Mouse (Mus musculus): Measurements from ENCODE around the gene Spcs1. TPM values are rescaled to one million over a fixed set of nuclear protein-coding genes. Genes with fewer than 3 reads are reported as not detected.
A peak's percentile ranks its signal among the peaks of the same experiment; 100 is the strongest.

Gene Spcs1
- polyA plus RNA-seq, 1 experiment from 2014 or later, result 323 TPM

- H3K9me3 ChIP-seq, result no peaks in the 10 kb centered on the region
- H3K9ac ChIP-seq, result no peak overlapping the region
- peaks cover 34% of the 10 kb centered on the region for H3K36me3 ChIP-seq
- 85% methylated on average over 5 of the region's 5 CpGs for WGBS
- H3K4me3 ChIP-seq, result no peak overlapping the region
- peaks cover 14% of the 10 kb centered on the region for H3K4me1 ChIP-seq (replicated peaks)
- H3K27me3 ChIP-seq, result no peaks in the 10 kb centered on the region
- no peak overlapping the region for H3K27ac ChIP-seq (replicated peaks)
- H3K4me2 ChIP-seq, result no peak overlapping the region
- no peak for ATAC-seq (ENCODE audit: low FRiP score, low read depth)
Measured at GRCm38 (mm10) chr14:31006779-31007178, 5.3 kb upstream of the Spcs1 start.

DNA sequence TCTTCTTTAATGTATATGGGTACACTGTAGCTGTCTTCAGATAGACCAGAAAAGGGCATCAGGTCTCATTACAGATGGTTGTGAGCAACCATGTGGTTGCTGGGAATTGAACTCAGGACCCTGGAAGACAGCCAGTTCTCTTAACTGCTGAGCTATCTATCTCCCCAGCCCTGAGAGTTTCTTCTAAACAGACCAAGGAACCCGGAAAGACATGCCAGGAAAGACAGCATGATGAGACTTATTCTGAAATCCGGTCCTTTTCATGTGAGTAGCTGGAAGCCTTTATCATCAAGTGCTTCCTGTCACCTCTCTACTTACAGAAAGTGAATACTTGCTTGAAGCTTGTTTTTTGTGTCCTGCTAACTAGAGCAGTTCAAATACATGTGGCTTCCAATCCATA lies 3.1 kb upstream of the Spcs1 start:
- no peak overlapping the region for H3K4me3 ChIP-seq
- H3K4me2 ChIP-seq, result no peak overlapping the region
- H3K9me3 ChIP-seq, result no peaks in the 10 kb centered on the region
- ATAC-seq (ENCODE audit: low FRiP score, low read depth), result no peak
- no peaks in the 10 kb centered on the region for H3K27me3 ChIP-seq
- H3K27ac ChIP-seq (replicated peaks), result no peak overlapping the region
- H3K9ac ChIP-seq, result no peak overlapping the region
- 90% methylated on average over 2 of the region's 2 CpGs for WGBS
- peaks cover 13% of the 10 kb centered on the region for H3K36me3 ChIP-seq
- H3K4me1 ChIP-seq (replicated peaks), result peaks cover 25% of the 10 kb centered on the region

DNA sequence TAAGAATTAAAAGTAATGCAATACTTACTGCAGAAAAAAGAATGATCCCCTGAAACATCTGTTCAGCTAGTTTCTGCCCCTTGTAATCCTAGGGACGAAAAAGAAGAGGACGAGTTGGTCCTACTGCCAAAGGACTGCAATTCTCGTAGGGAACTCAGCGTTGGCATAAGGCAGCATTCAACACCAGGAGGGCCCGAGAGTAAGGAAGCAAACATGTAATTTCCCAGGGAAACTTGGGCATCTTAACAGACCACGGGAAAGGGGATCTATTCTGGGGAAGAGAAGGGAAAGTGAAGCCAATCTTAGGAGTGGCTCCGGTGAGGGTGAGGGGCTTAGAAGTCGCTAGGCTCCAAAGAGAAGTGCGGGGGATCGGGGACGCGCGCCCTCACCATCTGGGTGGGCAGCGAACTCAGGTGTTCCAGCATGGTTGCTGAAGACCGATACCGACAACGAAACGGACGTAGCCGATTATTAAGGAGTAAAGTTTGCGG lies 611 bp downstream of the Spcs1 start:
- peak overlapping the region; percentile 97 for H3K27ac ChIP-seq (replicated peaks)
- H3K4me3 ChIP-seq, result peak overlapping the region; percentile 99
- H3K4me1 ChIP-seq (replicated peaks), result peaks cover 25% of the 10 kb centered on the region
- ATAC-seq (ENCODE audit: low FRiP score, low read depth), result peak; percentile 53
- peak overlapping the region; percentile 98 for H3K9ac ChIP-seq
- peak overlapping the region; percentile 88 for H3K4me2 ChIP-seq
- H3K27me3 ChIP-seq, result no peaks in the 10 kb centered on the region
- H3K9me3 ChIP-seq, result no peaks in the 10 kb centered on the region
- no peaks in the 10 kb centered on the region for H3K36me3 ChIP-seq
- under 1% methylated on average over 21 of the region's 21 CpGs for WGBS

GRCm38 (mm10) chr14:31000356-31000755 lies 1.1 kb downstream of the Spcs1 start:
- Histone ChIP-seq H3K4me2 (peak overlapping the region; percentile 88), H3K9me3 (no peaks in the 10 kb centered on the region), H3K36me3 (no peaks in the 10 kb centered on the region), H3K4me1 (replicated peaks) (peaks cover 25% of the 10 kb centered on the region), H3K9ac (peak overlapping the region; percentile 98), H3K27me3 (no peaks in the 10 kb centered on the region), H3K4me3 (peak overlapping the region; percentile 99), H3K27ac (replicated peaks) (no peak overlapping the region)
- no peak for ATAC-seq (ENCODE audit: low FRiP score, low read depth)
- 66% methylated on average over 10 of the region's 10 CpGs for WGBS

- no peak for ATAC-seq (ENCODE audit: low FRiP score, low read depth)
- H3K36me3 ChIP-seq, result peaks cover 4% of the 10 kb centered on the region; the same call in 1 of the 2 replicates
- H3K27me3 ChIP-seq, result no peaks in the 10 kb centered on the region
- H3K4me3 ChIP-seq, result no peak overlapping the region
- H3K9me3 ChIP-seq, result no peaks in the 10 kb centered on the region
- no peak overlapping the region for H3K27ac ChIP-seq (replicated peaks)
- H3K9ac ChIP-seq, result no peak overlapping the region
- H3K4me2 ChIP-seq, result no peak overlapping the region
- H3K4me1 ChIP-seq (replicated peaks), result peaks cover 11% of the 10 kb centered on the region
Measured at GRCm38 (mm10) chr14:30996417-30996816, 5.1 kb downstream of the Spcs1 start.

- Histone ChIP-seq H3K9me3 (no peaks in the 10 kb centered on the region), H3K9ac (no peak overlapping the region), H3K27me3 (no peaks in the 10 kb centered on the region), H3K4me2 (no peak overlapping the region), H3K27ac (replicated peaks) (no peak overlapping the region), H3K36me3 (peaks cover 49% of the 10 kb centered on the region), H3K4me3 (no peak overlapping the region), H3K4me1 (replicated peaks) (no peaks in the 10 kb centered on the region)
- WGBS, result 82% methylated on average over 3 of the region's 3 CpGs
- ATAC-seq (ENCODE audit: low FRiP score, low read depth), result no peak
Measured at GRCm38 (mm10) chr14:30976222-30976621, 25.2 kb downstream of the Spcs1 start.

DNA sequence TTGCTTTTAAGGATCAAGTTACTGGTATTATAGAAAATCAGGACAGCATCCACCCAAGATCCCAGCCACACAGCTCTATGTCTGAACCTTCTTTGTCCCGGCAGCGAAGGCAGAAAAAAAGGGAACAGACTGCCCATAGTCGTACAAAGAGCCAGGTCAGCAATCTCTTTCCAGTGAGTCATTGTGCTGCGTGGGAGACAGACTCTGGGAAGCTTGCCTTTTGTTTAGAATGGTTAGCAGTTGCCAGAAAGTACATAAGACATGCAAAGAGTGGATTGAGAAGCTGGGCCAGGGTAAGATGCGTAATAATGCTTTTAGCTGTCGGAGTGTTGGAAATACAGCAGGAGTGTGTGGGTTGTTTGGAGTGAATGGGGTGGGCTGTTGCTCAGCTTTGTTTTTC lies 27.3 kb downstream of the Spcs1 start:
- Histone ChIP-seq H3K27me3 (no peaks in the 10 kb centered on the region), H3K4me3 (no peak overlapping the region), H3K36me3 (peaks cover 56% of the 10 kb centered on the region), H3K9me3 (no peaks in the 10 kb centered on the region), H3K4me1 (replicated peaks) (no peaks in the 10 kb centered on the region), H3K27ac (replicated peaks) (no peak overlapping the region), H3K4me2 (no peak overlapping the region), H3K9ac (no peak overlapping the region)
- ATAC-seq (ENCODE audit: low FRiP score, low read depth), result no peak; the same call in 1 of the 2 replicates
- 45% methylated on average over 6 of the region's 6 CpGs for WGBS

GRCm38 (mm10) chr14:30960366-30960765 lies 41.1 kb downstream of the Spcs1 start:
- H3K36me3 ChIP-seq, result peaks cover 32% of the 10 kb centered on the region

GRCm38 (mm10) chr14:30959031-30959430 lies 42.4 kb downstream of the Spcs1 start:
- no peak overlapping the region for H3K9ac ChIP-seq
- WGBS, result 97% methylated on average over 4 of the region's 4 CpGs
- peaks cover 28% of the 10 kb centered on the region for H3K36me3 ChIP-seq
- no peak for ATAC-seq (ENCODE audit: low FRiP score, low read depth)
- H3K27me3 ChIP-seq, result no peaks in the 10 kb centered on the region
- no peaks in the 10 kb centered on the region for H3K9me3 ChIP-seq
- no peak overlapping the region for H3K27ac ChIP-seq (replicated peaks)
- H3K4me1 ChIP-seq (replicated peaks), result no peaks in the 10 kb centered on the region
- no peak overlapping the region for H3K4me3 ChIP-seq
- no peak overlapping the region for H3K4me2 ChIP-seq

More at GRCm38 (mm10) chr14:30960366-30960765, 41.1 kb downstream of the Spcs1 start:
- Histone ChIP-seq H3K4me1 (replicated peaks) (no peaks in the 10 kb centered on the region), H3K4me3 (no peak overlapping the region), H3K9me3 (no peaks in the 10 kb centered on the region), H3K27ac (replicated peaks) (no peak overlapping the region), H3K27me3 (no peaks in the 10 kb centered on the region), H3K4me2 (no peak overlapping the region), H3K9ac (no peak overlapping the region)
- ATAC-seq (ENCODE audit: low FRiP score, low read depth), result no peak
- WGBS, result 94% methylated on average over 1 of the region's 1 CpGs

- Histone ChIP-seq H3K9ac (no peak overlapping the region), H3K27me3 (no peaks in the 10 kb centered on the region), H3K9me3 (no peaks in the 10 kb centered on the region), H3K36me3 (peaks cover 28% of the 10 kb centered on the region), H3K27ac (replicated peaks) (no peak overlapping the region), H3K4me2 (no peak overlapping the region), H3K4me3 (no peak overlapping the region), H3K4me1 (replicated peaks) (no peaks in the 10 kb centered on the region)
- 88% methylated on average over 2 of the region's 2 CpGs for WGBS
- ATAC-seq (ENCODE audit: low FRiP score, low read depth), result no peak
Measured at GRCm38 (mm10) chr14:30958517-30958916, 43.0 kb downstream of the Spcs1 start.

GRCm38 (mm10) chr14:30951154-30951825 lies 50.2 kb downstream of the Spcs1 start, which contains the start of gene Nek4:
Nek4 (plus strand) TSS chr14:30951377.
- WGBS, result under 1% methylated on average over 57 of the region's 57 CpGs
- no peaks in the 10 kb centered on the region for H3K9me3 ChIP-seq
- H3K27me3 ChIP-seq, result no peaks in the 10 kb centered on the region
- H3K27ac ChIP-seq (replicated peaks), result peak within 1 kb of the TSS; percentile 79
- H3K9ac ChIP-seq, result peak within 1 kb of the TSS; percentile 87
- H3K36me3 ChIP-seq, result no peaks in the 10 kb centered on the region; the same call in 1 of the 2 replicates
- peaks cover 11% of the 10 kb centered on the region for H3K4me1 ChIP-seq (replicated peaks)
- H3K4me3 ChIP-seq, result peak within 1 kb of the TSS; percentile 93
- peak; percentile 99 for ATAC-seq (ENCODE audit: low FRiP score, low read depth)
- H3K4me2 ChIP-seq, result peak within 1 kb of the TSS; percentile 72

- ATAC-seq (ENCODE audit: low FRiP score, low read depth), result no peak
- Histone ChIP-seq H3K4me2 (no peak overlapping the region), H3K27me3 (no peaks in the 10 kb centered on the region), H3K27ac (replicated peaks) (no peak overlapping the region), H3K4me3 (no peak overlapping the region), H3K36me3 (no peaks in the 10 kb centered on the region; the same call in 1 of the 2 replicates), H3K4me1 (replicated peaks) (peaks cover 11% of the 10 kb centered on the region), H3K9me3 (no peaks in the 10 kb centered on the region), H3K9ac (no peak overlapping the region)
- 96% methylated on average over 10 of the region's 10 CpGs for WGBS
Measured at GRCm38 (mm10) chr14:30949986-30950385, 51.5 kb downstream of the Spcs1 start.
